Mouse (Mus musculus): ENCODE measurements around the gene Zscan18.
A peak's percentile ranks its signal among the peaks of the same experiment; 100 is the strongest.

- TF ChIP-seq CTCF (IDR thresholded peaks at IDR 0.05; ENCODE audit: low read depth) (no peak), EP300 (IDR thresholded peaks at IDR 0.05; ENCODE audit: low read depth) (0 out of 2 replicates have a peak, but pooled peaks have one; percentile 47)
Measured at GRCm38 (mm10) chr7:12803727-12804071, 264 bp upstream of the Zscan18 start.
